Mouse (Mus musculus) midbrain, embryonic 16.5 days (tissue): Measurements from ENCODE around the gene Gm11084. TPM values are rescaled to one million over a fixed set of nuclear protein-coding genes. Genes with fewer than 3 reads are reported as not detected.
"Not testable (repeated sequence)": the region's sequence is repeated elsewhere in the genome, so short reads cannot be mapped to it uniquely, and the experiment has no call there.

Source experiments
- ATAC-seq: fragments of 200-750 bp; cut with Nextera tagmentation; 2 replicates; pipeline ENCODE4 v1.8.0; 2017; ENCODE audit warnings: moderate TSS enrichment
- H3K27ac ChIP-seq: fragments of 300-500 bp; sonication (generic); 2 replicates; pipeline ENCODE4 v1.5.1; 2014; ENCODE audit warnings: mild to moderate bottlenecking, low read length, mixed read lengths
- H3K27me3 ChIP-seq: fragments of 300-500 bp; sonication (generic); 2 replicates; pipeline ENCODE4 v1.6.1; 2014; ENCODE audit warnings: low read depth, low read length, mixed read lengths; ENCODE audit not compliant: control insufficient read depth, insufficient read depth
- H3K36me3 ChIP-seq: fragments of 300-500 bp; sonication (generic); 2 replicates; pipeline ENCODE4 v1.6.1; 2014; ENCODE audit warnings: mild to moderate bottlenecking, low read length, moderate library complexity, mixed read lengths; ENCODE audit not compliant: control insufficient read depth, insufficient read depth
- H3K4me1 ChIP-seq: fragments of 300-500 bp; sonication (generic); 2 replicates; pipeline ENCODE4 v1.6.1; 2014; ENCODE audit warnings: mild to moderate bottlenecking, low read length, mixed read lengths; ENCODE audit not compliant: control insufficient read depth, insufficient read depth
- H3K4me2 ChIP-seq: fragments of 300-500 bp; sonication (generic); 2 replicates; pipeline ENCODE4 v1.6.1; 2014; ENCODE audit warnings: mild to moderate bottlenecking, low read length, mixed read lengths
- H3K4me3 ChIP-seq: fragments of 300-500 bp; sonication (generic); 2 replicates; pipeline ENCODE4 v1.5.1; 2014; ENCODE audit warnings: low read depth, mild to moderate bottlenecking, low read length, moderate library complexity, mixed read lengths
- H3K9ac ChIP-seq: fragments of 300-500 bp; sonication (generic); 2 replicates; pipeline ENCODE4 v1.6.1; 2014; ENCODE audit warnings: low read depth, low read length, mixed read lengths
- H3K9me3 ChIP-seq: fragments of 300-500 bp; sonication (generic); replicated peaks from 2 replicates; pipeline ENCODE4 v1.6.1; 2014; ENCODE audit warnings: mild to moderate bottlenecking, low read length, mixed read lengths; ENCODE audit not compliant: control insufficient read depth, poor library complexity, severe bottlenecking
- WGBS: fragments of 180-500 bp; shearing (Covaris S2); extraction: QIAGEN DNeasy Blood & Tissue Kit; methylation state at CpG from one replicate; pipeline ENCODE4 v1.1.7; 2014; 5-methylcytosine and 5-hydroxymethylcytosine counted together
- polyA plus RNA-seq: library from polyadenylated mRNA; unstranded; fragments of >200 nt; fragmentation: Nextera tagmentation; extraction: Ambion mirVana; gene quantifications from 2 replicates; pipeline ENCODE4 v1.2.1, GENCODE M21; 2015

The Gm11084 gene
- polyA plus RNA-seq, 1 experiment from 2014 or later = not detected

- H3K27ac ChIP-seq = no peak overlapping the region
- no peak overlapping the region for H3K4me3 ChIP-seq
- no peaks in the 10 kb centered on the region for H3K9me3 ChIP-seq
- H3K9ac ChIP-seq = no peak overlapping the region
- ATAC-seq = no peak
- no peak overlapping the region for H3K4me2 ChIP-seq
- no peaks in the 10 kb centered on the region for H3K27me3 ChIP-seq
- H3K36me3 ChIP-seq = no peaks in the 10 kb centered on the region
- WGBS = 94% methylated on average over 4 of the region's 4 CpGs
- peaks cover 3% of the 10 kb centered on the region; the same call in 1 of the 2 replicates for H3K4me1 ChIP-seq
Observed at GRCm38 (mm10) chr2:72997586-72997985, 11.1 kb upstream of the Gm11084 start.

GRCm38 (mm10) chr2:72996808-72997378 is 10.4 kb upstream of the Gm11084 start:
- no peaks in the 10 kb centered on the region for H3K36me3 ChIP-seq
- no peaks in the 10 kb centered on the region for H3K27me3 ChIP-seq
- no peak overlapping the region for H3K4me3 ChIP-seq
- 58% methylated on average over 9 of the region's 9 CpGs for WGBS
- no peak overlapping the region for H3K4me2 ChIP-seq
- H3K9me3 ChIP-seq = no peaks in the 10 kb centered on the region
- H3K27ac ChIP-seq = no peak overlapping the region
- ATAC-seq = no peak
- peaks cover 3% of the 10 kb centered on the region; the same call in 1 of the 2 replicates for H3K4me1 ChIP-seq
- H3K9ac ChIP-seq = no peak overlapping the region

- Histone ChIP-seq H3K9ac (no peak overlapping the region), H3K27ac (peak overlapping the region; percentile 47; the same call in 1 of the 2 replicates), H3K9me3 (no peaks in the 10 kb centered on the region), H3K4me3 (no peak overlapping the region), H3K36me3 (no peaks in the 10 kb centered on the region), H3K4me1 (peaks cover 3% of the 10 kb centered on the region; the same call in 1 of the 2 replicates), H3K27me3 (no peaks in the 10 kb centered on the region), H3K4me2 (no peak overlapping the region)
- peak; percentile 68; the same call in 1 of the 2 replicates for ATAC-seq
- 32% methylated on average over 9 of the region's 9 CpGs for WGBS
Observed at GRCm38 (mm10) chr2:72995346-72996097, 9.0 kb upstream of the Gm11084 start.

GRCm38 (mm10) chr2:72994165-72994564 is 7.6 kb upstream of the Gm11084 start:
- Histone ChIP-seq H3K36me3 (no peaks in the 10 kb centered on the region), H3K27me3 (no peaks in the 10 kb centered on the region), H3K4me3 (no peak overlapping the region), H3K9me3 (no peaks in the 10 kb centered on the region; the same call in 1 of the 2 replicates), H3K4me1 (peaks cover 3% of the 10 kb centered on the region; the same call in 1 of the 2 replicates), H3K27ac (no peak overlapping the region), H3K9ac (no peak overlapping the region), H3K4me2 (no peak overlapping the region)
- WGBS = 82% methylated on average over 2 of the region's 2 CpGs
- ATAC-seq = no peak

- Histone ChIP-seq H3K4me3 (no peak overlapping the region), H3K27me3 (no peaks in the 10 kb centered on the region), H3K9me3 (no peaks in the 10 kb centered on the region; the same call in 1 of the 2 replicates), H3K4me1 (peaks cover 3% of the 10 kb centered on the region; the same call in 1 of the 2 replicates), H3K27ac (no peak overlapping the region), H3K36me3 (no peaks in the 10 kb centered on the region), H3K4me2 (no peak overlapping the region), H3K9ac (no peak overlapping the region)
- ATAC-seq = no peak
- WGBS = 97% methylated on average over 17 of the region's 17 CpGs
Observed at GRCm38 (mm10) chr2:72992497-72992896, 6.0 kb upstream of the Gm11084 start.

- not testable (repeated sequence) for H3K4me1 ChIP-seq, H3K4me2 ChIP-seq, H3K36me3 ChIP-seq, H3K27ac ChIP-seq, H3K9me3 ChIP-seq, H3K4me3 ChIP-seq, H3K9ac ChIP-seq, H3K27me3 ChIP-seq, ATAC-seq
- WGBS = 94% methylated on average over 9 of the region's 9 CpGs
Observed at GRCm38 (mm10) chr2:72988945-72989344, 2.4 kb upstream of the Gm11084 start.

GRCm38 (mm10) chr2:72985516-72985915 is 1.0 kb downstream of the Gm11084 start:
- Histone ChIP-seq H3K27me3 (no peaks in the 10 kb centered on the region), H3K36me3 (no peaks in the 10 kb centered on the region), H3K4me2 (no peak overlapping the region), H3K9ac (no peak overlapping the region), H3K4me3 (no peak overlapping the region), H3K4me1 (peaks cover 4% of the 10 kb centered on the region), H3K9me3 (no peaks in the 10 kb centered on the region; the same call in 1 of the 2 replicates), H3K27ac (no peak overlapping the region)
- WGBS = 19% methylated on average over 1 of the region's 1 CpGs
- no peak for ATAC-seq

- Histone ChIP-seq H3K27me3 (no peaks in the 10 kb centered on the region), H3K36me3 (no peaks in the 10 kb centered on the region), H3K9me3 (no peaks in the 10 kb centered on the region; the same call in 1 of the 2 replicates), H3K9ac (no peak overlapping the region), H3K4me3 (no peak overlapping the region), H3K4me2 (no peak overlapping the region), H3K4me1 (peaks cover 4% of the 10 kb centered on the region), H3K27ac (no peak overlapping the region)
- WGBS = 77% methylated on average over 4 of the region's 4 CpGs
- no peak for ATAC-seq
Observed at GRCm38 (mm10) chr2:72984806-72985205, 1.7 kb downstream of the Gm11084 start.

GRCm38 (mm10) chr2:72983211-72983610 is 3.3 kb downstream of the Gm11084 start:
- 96% methylated on average over 3 of the region's 3 CpGs for WGBS
- Histone ChIP-seq H3K36me3 (no peaks in the 10 kb centered on the region), H3K27me3 (no peaks in the 10 kb centered on the region), H3K4me2 (no peak overlapping the region), H3K27ac (no peak overlapping the region), H3K4me3 (no peak overlapping the region), H3K9ac (no peak overlapping the region), H3K9me3 (no peaks in the 10 kb centered on the region), H3K4me1 (peaks cover 5% of the 10 kb centered on the region)
- ATAC-seq = no peak
